Mouse (Mus musculus): ENCODE results near the gene Fbxw4.

DNA sequence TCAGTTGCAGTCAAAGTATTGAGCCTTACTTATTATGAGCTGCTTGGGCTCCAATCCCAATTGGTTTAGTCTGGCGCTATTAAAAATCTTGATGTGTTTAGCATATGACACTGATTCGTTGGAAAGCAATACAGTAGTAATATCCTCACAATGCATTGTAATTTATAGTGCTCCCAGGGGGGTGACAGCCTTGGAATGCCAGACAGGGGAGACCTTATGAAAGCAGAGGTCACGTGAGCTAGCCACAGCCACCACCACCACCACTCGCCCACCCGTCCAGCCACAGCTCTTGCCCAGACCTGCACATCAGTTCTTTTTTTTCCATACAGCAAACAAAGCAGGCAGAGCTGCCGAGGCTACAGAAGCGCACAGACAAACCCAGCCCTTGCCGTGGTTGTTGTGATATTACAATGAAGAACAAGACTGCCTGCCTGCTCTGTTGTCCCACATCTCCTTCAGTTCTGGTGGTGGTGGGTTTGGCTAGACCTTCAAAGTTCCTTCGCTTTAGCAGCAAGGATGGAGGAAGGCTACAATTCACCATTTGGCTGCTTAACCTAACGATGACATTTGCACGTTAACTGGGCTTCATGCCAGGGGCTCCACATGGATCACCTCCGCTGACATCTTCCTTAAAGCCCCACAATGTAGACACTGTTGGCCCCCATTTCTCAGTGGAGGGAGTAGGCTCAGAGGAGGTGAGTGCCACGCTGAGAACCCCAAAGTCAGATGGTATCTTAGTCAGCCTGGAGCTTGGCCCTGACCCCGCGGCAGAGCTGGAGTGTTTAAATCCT is 94.0 kb downstream of the Fbxw4 start:
- TF ChIP-seq CTCF (IDR thresholded peaks at IDR 0.05; ENCODE audit: borderline replicate concordance, control insufficient read depth, extremely low read depth, insufficient read depth, low read length, poor library complexity) = no peak
- TF ChIP-seq POLR2A (IDR thresholded peaks at IDR 0.05; ENCODE audit: control insufficient read depth, extremely low read depth, insufficient read depth, low read length, poor library complexity) = no peak
